Mouse (Mus musculus): ENCODE data around the gene Bsn. TPM values are rescaled to one million over a fixed set of nuclear protein-coding genes. Genes with fewer than 3 reads are reported as not detected.
A peak's percentile ranks its signal among the peaks of the same experiment; 100 is the strongest.
"Not testable (repeated sequence)": the region's sequence is repeated elsewhere in the genome, so short reads cannot be mapped to it uniquely, and the experiment has no call there.

The Bsn gene
- total RNA-seq, 4 experiments from 2014 or later = 208 to 264 (median 232) TPM

DNA sequence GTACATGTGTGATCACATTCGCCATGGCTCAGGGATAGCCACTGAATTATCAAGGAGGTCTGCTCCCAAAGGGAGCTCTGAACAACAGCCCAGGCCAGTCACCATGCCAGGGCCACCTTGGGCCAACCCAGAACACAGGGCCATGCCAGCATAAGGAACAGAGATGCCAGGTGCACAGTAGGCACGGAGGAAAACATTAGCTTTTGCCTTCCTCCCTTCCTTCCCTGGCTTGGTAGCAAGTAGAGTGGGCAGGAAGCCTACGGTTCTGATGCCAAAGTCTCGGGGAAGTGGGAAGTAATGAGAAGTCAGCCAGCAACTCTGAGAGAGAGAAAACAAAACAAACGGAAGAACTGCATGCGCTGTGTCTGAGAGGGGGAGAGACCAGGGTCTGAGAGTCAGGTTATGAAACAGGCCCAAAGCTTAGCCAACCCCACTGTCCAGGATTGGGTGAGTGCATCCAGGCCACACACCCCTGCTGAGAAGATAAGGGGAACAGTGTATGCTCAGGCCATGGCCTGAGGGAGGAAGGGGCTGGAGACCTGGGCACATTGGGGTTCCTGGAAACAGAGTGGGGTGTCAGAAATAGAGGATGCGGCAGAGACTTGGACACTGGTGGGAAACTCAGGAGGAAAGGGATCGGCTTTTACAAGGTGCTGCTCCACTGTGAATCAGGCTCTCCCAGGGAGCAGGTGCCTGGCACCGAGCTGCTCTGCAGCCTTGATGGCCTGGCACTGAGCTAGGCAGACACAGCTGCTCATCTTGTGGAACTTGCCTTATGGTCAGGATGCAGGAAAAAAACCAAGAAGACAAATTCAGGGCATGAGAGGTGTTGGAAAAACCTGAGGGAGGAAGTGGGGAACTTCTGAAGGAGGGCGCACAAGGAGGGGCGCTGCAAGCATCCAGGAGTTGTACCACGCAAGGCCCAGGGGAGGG lies 36.4 kb downstream of the Bsn start:
- DNase-seq (ENCODE audit: low spot score in 2 of 2) = no peak

DNA sequence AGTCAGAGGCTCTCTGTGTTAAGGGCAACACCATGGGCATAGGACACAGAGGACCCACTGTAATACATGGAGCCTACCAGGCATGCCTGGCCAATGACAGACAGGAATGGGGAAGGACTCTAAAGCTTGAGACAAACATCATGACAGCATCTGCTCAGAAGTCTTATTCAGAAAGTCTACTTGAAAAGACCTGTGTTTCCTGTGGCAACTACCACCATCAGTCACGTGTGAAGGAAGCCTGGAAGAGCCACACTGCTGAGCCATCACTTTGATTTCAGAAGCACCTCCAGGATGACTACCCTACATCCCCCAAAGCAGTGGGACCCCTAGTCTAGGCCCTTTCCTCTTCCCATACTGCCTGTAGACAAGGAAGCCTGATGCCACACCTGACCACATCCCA lies 39.7 kb downstream of the Bsn start:
- no peak for DNase-seq (ENCODE audit: low spot score in 2 of 2)

DNA sequence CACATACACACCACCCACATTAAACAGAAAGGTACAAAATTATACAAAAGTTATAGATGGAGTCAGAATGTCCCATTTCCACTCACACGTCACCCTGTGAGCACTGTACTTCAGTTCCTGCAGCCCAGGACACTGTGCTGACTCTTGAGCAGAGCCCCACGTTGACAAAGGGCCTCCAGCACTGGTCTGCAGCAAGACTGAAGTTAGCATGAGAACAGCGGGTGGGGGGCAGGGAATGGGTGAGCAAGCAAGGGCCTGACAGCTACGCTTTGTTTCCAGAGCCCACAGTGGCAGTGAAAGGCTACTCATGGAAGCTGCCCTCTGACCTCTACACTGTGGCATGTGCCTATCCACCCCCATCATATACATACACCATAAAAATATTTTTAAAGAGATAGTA lies 40.4 kb downstream of the Bsn start:
- no peak for DNase-seq (ENCODE audit: low spot score in 2 of 2)

DNA sequence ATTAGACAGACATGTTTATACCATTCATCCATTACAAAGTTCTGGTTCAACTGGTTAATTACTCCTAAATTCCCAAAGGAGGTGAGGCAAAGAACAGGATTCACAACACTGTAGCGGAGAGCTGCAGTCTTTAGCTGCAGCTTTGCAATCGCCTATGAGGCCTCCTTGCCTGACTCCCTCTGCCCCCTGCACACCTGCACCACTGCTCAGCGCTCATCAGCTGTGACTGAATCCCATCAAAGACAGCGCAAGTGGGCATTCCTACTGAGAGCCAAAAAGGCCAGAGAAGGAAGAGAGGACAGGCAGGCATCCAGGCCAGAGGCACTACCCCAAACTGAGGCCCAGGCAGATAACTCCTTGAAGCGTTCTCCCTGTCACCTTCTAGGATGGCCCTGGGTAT lies 42.6 kb downstream of the Bsn start:
- no peak for DNase-seq (ENCODE audit: low spot score in 2 of 2)

DNA sequence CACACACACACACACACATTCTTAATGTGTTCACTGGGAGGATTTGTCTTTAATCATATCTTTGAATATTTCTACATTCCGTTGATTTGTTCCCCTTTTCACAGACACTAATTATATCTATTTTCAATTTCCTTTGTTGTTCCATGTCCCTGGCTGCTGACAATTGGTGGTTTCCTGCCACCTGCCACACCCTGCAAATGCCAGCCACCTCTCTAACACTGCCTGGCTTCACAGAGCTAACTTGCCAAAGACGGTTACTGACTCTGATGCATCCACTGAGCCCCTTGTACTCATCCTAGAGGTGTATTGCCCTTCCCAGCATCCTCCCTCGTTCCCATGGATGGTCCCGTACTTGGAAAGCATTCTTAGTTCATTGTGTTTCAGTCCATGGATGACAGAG lies 43.7 kb downstream of the Bsn start:
- no peak for DNase-seq (ENCODE audit: low spot score in 2 of 2)

DNA sequence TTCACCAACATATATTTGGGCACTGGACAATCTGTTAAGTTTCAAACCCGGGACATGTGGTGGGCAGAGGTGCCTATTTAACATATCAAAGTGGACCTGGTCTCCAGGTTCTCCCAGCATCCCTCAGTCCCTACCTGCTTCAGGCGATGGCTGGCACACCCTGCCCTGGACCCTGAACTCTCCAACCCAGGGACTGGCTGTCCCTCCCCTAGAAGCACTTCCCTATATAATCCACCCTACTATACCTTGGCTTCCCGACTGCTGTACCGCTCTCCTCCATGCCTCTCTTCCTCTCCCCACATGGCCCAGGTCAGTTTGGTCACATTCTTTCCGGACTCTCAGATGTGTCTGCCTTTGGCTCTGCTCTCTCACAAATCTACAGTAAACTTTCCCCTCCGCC lies 44.4 kb downstream of the Bsn start:
- no peak for DNase-seq (ENCODE audit: low spot score in 2 of 2)

DNA sequence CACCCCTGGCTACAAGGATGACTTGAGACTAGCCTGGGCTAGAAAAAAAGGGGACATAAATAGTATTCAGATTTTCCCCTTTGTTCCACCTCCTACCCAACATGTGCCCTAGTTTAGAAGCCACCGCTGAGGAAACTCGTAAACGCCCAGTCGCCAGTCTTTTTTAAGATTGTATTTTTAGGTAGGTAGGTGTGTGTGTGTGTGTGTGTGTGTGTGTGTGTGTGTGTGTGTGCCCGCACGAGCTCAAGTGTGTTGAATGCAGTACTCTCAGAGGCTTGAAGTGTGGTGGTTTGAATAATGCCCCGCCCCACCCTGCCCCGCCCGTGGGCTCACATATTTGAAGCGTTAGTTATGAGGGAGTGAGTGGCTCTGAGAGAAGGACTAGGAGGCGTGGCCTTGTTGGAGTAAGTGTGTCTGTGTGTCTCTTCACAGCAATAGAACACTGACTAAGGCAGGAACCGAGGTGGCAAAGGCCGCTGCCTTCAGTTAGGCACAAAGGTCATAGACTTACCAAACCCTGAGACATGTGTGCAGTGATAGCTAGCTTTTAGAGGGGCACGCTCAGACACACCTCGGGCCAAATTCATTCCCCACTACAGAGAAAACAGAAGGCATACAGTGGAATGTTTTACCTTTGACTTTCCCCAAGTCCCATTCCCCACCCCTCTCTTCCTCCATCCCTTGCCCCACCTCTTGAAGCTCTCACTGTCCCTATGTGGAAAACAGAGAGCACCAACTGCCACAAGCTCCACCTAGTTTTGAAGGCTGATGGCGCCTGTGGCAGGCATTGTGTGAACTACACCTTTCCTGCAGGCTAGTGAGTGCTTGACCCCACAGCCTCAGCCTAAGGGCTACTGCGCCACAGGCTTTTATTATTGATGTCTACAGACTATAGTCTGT lies 45.6 kb downstream of the Bsn start:
- peak in 1 of 2 experiments; percentile 52 for DNase-seq (ENCODE audit: low spot score in 2 of 2)

DNA sequence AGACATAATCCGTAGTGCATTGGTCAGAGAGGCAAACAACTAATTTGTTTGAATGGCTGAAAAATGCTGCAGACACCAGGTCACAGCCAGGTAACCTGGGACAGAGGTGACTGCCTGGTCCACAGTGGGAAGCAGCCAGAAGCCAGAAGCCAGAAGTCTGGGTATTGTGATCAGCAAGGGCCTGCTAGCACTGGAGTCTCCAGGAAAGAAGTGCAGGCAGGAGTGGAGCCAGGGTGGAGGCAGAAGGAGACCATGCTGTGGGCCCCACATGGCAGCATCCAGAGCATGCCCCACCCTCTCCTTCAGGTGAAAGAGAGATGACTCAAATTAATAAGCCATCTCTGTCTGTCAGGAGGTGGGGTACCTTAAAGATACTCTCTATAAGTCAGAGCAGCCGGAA lies 46.7 kb downstream of the Bsn start:
- no peak for DNase-seq (ENCODE audit: low spot score in 2 of 2)

DNA sequence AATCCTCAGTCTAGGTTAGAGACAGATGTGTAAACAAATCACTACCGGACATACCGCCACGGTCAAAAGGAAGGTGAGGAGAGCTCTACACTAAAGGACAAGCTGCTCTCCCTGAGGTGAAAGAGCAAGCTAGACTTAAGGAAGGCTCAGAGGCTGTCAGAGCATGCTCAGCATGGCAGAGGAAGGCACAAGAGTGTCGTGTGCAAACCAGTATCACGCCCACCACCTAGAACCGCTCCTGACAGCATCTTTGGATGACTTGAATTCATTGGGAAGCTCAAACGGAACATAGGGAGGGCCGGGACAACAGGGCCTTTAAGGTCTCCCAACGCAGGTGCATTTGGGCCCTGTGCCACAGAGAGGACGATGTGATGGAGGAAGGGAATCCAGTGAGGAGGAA lies 48.8 kb downstream of the Bsn start:
- DNase-seq (ENCODE audit: low spot score in 2 of 2) = no peak

DNA sequence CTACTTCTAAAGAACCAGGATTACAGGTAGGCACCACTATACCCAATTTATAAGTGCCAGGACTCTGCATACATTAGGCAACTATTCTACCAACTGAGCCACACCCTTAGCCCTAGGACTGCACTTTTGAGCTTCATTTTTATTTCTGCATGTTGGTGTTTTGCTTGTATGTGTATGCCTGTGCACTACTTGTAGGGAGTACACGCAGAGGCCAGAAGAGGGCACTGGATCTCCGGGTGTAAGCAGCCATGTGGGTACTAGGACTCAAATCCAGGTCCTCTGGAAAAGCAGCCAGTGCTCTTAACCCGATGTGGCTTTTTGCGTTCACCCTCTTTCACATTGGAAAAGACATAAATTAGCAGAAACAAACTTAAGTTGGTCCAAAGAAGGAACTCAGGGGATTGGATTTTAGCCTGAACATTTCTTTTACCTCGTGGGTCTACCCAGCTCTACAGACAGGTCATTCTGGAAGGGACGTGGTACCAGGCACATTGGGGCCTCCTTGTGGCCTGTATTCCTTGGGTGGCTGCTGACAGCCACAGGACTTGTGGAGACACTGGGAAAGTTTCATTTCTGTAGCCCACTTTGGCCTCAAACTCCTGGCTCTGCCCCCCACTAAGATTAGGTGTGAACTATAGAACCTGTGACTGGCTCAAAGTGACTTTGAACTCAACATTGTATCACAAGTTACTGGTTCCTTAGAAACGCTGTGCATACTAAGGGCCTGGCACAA lies 50.1 kb downstream of the Bsn start:
- DNase-seq (ENCODE audit: low spot score in 2 of 2) = peak in 1 of 2 experiments; percentile 13

DNA sequence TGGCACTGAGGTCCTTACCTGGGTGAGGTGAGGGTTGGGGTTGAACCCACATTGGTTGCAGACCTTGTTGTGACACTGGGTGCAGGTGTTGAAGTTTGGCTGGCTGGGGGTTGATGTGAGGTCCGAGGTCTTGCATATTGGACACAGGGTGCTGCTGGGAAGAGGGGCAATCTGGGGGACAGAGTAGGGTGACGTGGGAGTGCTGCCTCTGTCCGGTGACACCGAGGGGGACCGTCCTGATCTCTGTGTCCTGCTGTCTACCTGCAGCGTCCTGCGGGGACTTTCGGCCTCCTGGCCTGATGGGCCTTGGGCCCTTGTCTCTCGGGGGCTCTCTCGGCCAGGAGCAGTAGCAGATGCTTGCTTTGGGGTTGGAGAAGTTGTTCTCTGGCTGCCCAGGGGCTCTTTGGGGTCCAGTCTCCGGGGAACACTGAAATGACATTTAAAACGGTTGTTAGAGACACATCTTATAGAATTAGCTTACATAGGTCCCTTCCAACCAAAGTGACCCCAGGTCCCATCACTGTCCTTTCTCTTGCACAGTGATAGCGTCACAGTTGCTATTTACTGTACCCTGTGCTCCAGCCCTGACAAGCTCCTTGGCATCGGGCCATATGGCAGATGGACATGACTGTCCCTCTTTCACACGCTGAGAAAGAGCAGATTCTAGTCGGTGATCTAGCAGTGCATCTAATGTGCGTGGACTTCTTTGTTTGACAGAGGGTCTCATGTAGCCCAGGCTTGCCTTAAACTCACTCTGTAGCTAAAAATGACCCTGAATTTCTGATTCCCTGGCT lies 50.8 kb downstream of the Bsn start:
- DNase-seq (ENCODE audit: low spot score in 2 of 2) = peak in 1 of 2 experiments; percentile 37

DNA sequence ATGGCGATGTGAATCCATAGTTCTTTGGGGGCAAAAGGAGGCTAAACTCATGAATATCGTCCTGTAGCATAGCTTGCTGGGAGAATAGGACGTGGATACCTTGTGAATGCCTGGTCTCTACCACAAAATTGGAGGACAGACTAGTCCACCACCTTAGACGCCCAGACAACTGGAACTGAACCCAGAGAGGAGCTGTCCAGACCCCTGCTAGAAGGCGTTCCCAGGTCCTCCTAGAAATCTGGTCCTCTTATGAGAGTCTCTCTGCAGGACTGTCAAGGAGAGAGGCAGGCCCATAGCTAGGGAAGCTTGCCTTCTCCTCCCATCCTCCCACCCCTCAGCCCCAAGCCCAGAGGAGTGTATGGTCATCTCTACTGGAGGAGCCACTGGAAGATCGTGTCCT lies 52.1 kb downstream of the Bsn start:
- DNase-seq (ENCODE audit: low spot score in 2 of 2) = no peak

DNA sequence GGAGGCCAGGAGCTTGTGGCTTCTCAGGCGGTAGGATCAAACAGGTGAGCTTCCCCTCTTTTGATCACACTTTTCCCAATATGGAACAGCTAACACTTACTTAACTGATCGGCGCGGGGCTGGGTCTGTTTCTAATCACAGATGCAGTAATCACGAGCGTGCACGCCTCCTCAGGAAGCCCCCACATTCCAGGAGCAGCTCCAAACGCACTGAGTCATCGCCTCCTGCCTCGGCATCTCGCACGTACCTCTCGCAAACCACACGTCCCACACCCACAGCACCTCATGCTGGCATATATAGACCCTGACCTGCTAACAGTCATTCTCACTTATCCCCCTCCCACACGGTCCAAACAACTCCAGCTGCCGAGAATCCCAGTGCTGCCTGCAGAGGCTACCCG lies 52.7 kb downstream of the Bsn start:
- DNase-seq (ENCODE audit: low spot score in 2 of 2) = peak; percentile 61 to 98

DNA sequence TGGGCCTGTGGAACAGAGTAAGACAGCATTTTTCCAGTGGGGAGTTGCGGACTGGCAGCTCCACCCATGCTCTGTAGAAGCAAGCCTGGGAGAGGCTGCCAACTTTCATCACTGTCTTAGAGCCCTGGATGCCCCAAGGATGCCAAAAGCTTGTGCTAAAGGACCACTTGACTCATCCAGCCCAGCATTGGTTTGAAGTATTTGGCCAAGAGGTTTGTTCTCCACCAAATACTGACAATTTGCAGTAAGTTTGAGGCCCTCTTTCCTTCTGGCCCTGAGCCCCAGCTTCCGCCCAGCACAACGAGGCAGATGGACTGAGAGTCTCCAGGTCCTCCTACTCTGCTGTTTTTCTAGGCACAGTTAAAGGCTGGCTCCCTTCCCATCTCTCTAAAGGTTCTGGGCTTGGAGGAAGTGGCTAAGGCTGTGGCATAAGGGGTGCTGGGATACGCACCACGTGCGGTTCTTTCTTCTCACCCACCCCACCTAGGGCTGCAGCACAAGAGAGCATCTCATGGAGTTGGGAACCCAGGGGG lies 53.2 kb downstream of the Bsn start:
- DNase-seq (ENCODE audit: low spot score in 2 of 2) = peak in 1 of 2 experiments; percentile 90

DNA sequence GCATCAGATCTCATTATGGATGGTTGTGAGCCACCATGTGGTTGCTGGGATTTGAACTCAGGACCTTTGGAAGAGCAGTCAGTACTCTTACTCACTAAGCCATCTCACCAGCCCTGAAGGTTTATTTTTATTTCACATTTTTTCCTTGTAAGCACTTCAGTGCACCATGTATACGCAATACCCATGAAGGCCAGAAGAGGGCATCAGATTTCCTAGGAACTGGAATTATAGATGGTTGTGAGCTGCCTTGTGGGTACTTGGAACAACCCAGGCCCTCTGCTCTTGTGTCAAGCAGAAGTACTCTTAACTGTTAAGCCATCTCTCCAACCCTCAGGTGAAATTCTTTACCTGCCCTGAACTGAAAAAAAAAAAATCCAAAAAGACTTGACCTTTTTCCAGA lies 54.0 kb downstream of the Bsn start:
- no peak for DNase-seq (ENCODE audit: low spot score in 2 of 2)

DNA sequence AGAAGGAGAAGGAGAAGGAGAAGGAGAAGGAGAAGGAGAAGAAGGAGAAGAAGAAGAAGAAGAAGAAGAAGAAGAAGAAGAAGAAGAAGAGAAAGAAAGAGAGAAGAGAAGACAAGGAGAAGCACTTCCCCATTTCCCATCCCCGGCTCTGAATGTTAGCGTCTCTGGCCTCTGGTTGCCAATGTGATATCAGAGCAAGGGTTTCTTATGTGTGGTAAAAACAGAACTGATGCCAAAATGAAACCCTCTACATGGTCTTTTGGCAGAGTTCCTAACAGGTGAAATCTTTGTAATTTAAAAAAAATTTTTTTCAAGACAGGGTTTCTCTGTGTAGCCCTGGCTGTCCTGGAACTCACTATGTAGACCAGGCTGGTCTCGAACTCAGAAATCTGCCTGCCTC lies 54.5 kb downstream of the Bsn start:
- not testable (repeated sequence) for DNase-seq (ENCODE audit: low spot score in 2 of 2)

DNA sequence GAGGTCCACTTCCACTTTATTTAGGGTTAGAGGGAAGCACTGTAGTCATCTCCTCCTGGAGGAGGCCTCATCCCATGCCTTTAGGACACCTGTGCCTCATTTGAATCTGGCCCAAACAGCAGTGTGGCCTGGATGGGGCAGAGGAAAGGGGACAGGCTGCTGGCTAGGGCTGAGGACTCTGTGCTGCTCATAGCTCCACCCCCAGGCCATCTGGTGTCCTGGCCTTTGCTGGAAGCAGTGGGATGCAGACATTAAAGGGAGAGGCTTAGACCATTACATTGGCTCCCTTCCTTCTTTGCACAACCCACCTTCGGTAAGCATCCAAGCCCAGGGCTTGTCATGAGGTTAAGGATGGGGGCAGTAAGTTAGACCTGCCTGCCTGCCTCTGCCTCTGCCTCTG lies 56.7 kb downstream of the Bsn start:
- DNase-seq (ENCODE audit: low spot score in 2 of 2) = no peak

DNA sequence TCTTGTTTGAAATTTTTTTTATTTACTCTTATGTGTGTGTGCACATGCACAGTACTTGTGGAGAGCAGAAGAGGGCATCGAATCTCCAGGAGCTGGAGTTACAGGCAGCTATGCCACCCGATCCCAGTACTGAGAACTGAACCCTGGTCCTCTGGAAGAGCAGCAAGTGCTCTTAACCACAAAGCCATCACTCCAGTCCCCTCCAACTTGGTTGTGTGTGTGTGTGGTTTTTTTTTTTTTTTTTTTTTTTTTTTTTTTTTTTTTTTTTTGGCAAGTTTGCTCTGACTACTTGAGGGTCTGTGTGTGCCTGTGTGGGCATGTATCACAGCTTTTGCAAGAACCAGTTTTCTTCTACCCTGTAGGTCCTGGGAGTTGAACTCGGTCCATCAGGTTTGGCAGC lies 57.8 kb downstream of the Bsn start:
- DNase-seq (ENCODE audit: low spot score in 2 of 2) = no peak

DNA sequence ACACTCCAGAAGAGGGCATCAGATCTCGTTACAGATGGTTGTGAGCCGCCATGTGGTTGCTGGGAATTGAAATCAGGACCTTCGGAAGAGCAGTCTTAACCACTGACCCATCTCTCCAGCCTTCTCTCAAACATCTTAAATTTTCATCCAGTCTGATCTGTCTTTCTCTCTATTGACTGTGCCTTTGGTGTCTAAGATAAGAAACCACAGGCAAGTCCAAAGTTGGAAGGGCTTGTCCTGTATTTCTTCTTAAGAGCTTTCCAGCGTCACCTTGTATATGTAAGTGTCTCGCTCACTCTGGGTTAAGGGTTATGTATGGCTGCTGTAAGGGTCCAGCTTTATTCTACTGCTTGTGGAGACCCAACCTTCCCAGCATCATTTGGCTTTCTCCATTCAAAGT lies 58.7 kb downstream of the Bsn start:
- no peak for DNase-seq (ENCODE audit: low spot score in 2 of 2)

Measured in left cerebral cortex, adult 8-10 months (tissue).